Mouse (Mus musculus) olfactory bulb, adult 2 months (tissue): Measurements from ENCODE around the gene Gpatch1. TPM values are rescaled to one million over a fixed set of nuclear protein-coding genes. Genes with fewer than 3 reads are reported as not detected.
A peak's percentile ranks its signal among the peaks of the same experiment; 100 is the strongest.

Experiments
- H3K27ac ChIP-seq: fragments of 200-500 bp; 2 replicates; pipeline ENCODE4 v1.5.1; 2012; ENCODE audit warnings: low read depth, low read length; ENCODE audit not compliant: insufficient read depth
- H3K4me1 ChIP-seq: fragments of 200-500 bp; 2 replicates; pipeline ENCODE4 v1.6.1; 2012; ENCODE audit warnings: low read length; ENCODE audit not compliant: control insufficient read depth, insufficient read depth
- H3K4me3 ChIP-seq: fragments of 200-500 bp; 2 replicates; pipeline ENCODE4 v1.5.1; 2012; ENCODE audit warnings: mild to moderate bottlenecking, low read depth, low read length, moderate library complexity; ENCODE audit not compliant: insufficient read depth
- CTCF ChIP-seq: fragments of 200-500 bp; IDR thresholded peaks from 2 replicates; pipeline ENCODE4 v1.5.1; 2012; ENCODE audit warnings: low read depth, mild to moderate bottlenecking, low read length, moderate library complexity; ENCODE audit not compliant: insufficient read depth
- POLR2A ChIP-seq: fragments of 200-500 bp; IDR thresholded peaks from 2 replicates; pipeline ENCODE4 v1.6.1; 2012; ENCODE audit warnings: mild to moderate bottlenecking, low read depth, low read length, moderate library complexity; ENCODE audit not compliant: insufficient read depth
- WGBS: fragments of 180-500 bp; shearing (Covaris S2); methylation state at CpG from one replicate; pipeline ENCODE4 v1.1.7; 2018; 5-methylcytosine and 5-hydroxymethylcytosine counted together
- polyA plus RNA-seq: library from polyadenylated mRNA; stranded (reverse); fragments of >200 nt; gene quantifications from 2 replicates; pipeline ENCODE4 v1.2.4, GENCODE M21; 2012; ENCODE audit warnings: low replicate concordance; ENCODE audit not compliant: missing spikeins, insufficient read depth, insufficient read length

Gene Gpatch1
- polyA plus RNA-seq, 1 experiment, result not detected

DNA sequence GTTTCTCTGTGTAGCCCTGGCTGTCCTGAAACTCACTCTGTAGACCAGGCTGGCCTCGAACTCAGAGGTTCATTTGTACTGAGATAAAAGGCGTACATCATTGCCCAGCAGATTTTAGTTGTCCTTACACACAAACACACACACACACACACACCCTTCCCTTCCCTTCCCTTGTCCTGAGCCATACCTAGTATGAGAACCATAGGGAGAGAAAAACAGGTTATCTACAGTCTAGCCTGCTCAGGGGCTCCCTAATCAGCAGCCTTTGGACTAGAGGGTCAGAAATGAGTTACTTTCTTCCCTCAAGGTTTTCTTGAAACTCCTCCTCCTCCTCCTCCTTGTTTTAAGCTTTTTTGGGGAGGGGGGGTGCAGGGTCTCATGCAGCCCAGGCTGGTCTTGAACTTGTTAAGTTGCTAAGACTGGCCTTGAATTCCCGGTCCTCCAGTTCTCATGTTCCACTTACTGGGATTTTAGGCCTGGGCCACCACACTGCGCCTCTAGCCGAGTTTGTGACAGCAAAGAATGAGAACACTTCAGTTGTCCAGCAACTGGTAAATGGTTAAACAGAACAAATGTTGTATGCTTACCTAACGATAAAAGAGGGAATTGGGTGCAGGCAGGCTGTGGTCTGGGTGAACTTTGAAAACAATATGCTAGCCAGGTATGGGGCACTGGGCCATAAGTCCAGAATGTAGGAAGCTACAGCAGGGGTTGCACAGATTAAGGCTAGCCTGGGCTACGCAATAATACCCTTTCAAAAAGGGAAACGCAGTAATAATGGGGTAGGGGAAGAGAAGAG, 31.8 kb upstream of the Gpatch1 start:
- Histone ChIP-seq H3K27ac (no peak overlapping the region), H3K4me1 (no peaks in the 10 kb centered on the region), H3K4me3 (no peak overlapping the region)
- 93% methylated on average over 8 of the region's 8 CpGs for WGBS
- no peak for TF ChIP-seq CTCF
- TF ChIP-seq POLR2A, result no peak

DNA sequence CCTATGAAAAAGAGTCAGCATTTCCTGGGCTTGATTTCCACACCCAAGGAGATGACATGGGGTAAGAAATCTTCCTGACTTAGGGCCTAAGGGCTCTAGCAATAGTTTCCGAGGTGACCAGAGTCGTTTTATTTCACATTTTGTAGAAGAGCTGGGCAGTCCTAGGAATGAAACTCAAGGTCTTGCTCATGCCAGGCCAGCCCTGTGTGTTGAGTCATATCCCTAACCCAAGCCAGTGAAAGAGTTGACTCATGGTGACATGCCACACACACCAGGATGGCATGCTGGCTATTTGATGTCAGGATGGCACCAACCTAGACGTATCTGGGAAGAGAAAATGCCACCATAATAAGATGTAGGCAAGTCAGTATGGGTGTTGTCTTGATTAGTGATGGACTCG, 30.8 kb upstream of the Gpatch1 start:
- WGBS, result 88% methylated on average over 4 of the region's 4 CpGs
- H3K4me3 ChIP-seq, result no peak overlapping the region

DNA sequence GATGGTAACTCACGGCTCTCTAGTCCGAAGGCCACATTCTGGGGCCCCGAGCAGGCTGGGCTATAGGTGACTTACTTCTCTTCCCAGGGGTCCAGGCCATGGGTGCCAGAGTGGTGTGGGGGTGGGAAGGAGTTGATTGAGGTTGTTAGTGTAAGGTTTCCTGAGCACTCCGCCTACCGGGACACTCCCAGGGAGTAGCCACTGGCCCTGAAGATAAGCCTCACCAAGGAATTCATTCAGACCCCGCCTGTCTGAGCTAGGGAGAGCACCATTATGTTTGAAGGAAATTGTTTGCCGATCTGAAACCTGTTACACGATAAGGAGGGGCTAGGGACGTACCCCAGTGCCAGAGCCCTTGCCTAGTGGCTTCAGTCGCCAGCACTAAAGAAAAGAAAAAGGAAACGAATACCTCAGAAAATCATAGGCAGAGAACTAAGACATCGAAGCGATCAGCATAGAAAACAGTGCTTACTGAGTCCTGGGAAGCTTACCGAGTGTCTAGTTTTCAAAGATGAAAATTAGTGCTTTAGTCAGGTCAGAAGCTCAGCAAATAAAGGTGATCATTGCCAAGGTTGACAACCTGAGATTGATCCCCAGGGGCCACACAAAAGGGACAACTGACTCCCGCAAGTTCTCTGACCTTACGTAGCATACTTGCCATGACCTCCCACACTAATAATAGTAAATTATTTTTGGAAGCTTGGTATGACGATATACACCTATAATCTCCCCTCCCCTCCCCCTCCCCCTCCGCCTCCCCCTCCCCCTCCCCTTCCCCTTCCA, 29.9 kb upstream of the Gpatch1 start:
- 75% methylated on average over 18 of the region's 18 CpGs for WGBS
- Histone ChIP-seq H3K4me1 (no peaks in the 10 kb centered on the region), H3K4me3 (no peak overlapping the region), H3K27ac (no peak overlapping the region)
- TF ChIP-seq CTCF (no peak), POLR2A (no peak)

More for the DNA sequence above, 30.8 kb upstream of the Gpatch1 start:
- Histone ChIP-seq H3K27ac (no peak overlapping the region), H3K4me1 (no peaks in the 10 kb centered on the region)
- TF ChIP-seq CTCF (no peak), POLR2A (no peak)

DNA sequence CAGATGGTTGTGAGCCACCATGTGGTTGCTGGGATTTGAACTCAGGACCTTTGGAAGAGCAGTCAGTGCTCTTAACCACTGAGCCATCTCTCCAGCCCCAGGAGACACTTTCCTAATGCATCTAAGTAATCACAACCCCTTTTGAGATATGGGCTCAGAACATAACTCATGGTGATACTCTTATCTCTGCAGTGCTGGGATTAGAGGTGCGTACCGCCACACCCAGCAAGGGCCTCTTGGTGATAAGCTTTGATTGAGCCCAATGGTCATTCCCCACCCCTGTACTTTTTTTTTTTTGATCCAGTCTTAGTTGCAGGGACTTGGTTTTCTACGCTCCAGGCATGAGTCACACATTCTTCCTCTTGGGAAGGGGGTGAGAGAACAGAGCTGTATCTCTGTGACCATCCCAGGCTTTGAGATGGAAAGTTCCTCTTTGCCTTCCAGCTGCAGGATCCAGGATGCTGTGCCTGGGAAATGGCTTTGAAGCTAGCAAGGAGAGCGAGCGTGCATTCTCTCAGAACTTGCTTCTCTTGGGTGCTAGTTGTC, 26.6 kb upstream of the Gpatch1 start:
- Histone ChIP-seq H3K4me3 (no peak overlapping the region), H3K27ac (no peak overlapping the region), H3K4me1 (peaks cover 3% of the 10 kb centered on the region; the same call in 1 of the 2 replicates)
- WGBS, result 86% methylated on average over 5 of the region's 5 CpGs
- TF ChIP-seq POLR2A, result no peak
- no peak for TF ChIP-seq CTCF

DNA sequence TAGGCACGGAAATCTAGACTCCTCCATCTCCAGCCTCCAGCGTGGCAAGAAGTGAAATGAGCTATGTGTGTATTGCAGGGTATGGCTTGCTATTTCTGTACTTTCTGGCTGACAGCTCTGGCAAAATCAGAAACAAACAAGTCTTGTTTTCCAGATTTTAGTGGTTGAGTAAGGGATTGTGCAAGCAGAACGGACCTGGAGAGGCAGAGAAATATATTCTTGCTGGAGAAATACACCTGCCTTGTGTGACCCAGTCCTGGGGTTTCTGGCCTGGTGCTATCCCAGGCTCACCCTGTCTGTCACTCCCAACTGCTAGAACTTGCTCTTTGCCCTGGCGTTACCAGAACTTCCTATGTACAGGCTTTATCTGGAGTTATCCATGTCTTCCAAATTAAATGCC, 24.3 kb upstream of the Gpatch1 start:
- Histone ChIP-seq H3K27ac (no peak overlapping the region), H3K4me1 (peaks cover 3% of the 10 kb centered on the region; the same call in 1 of the 2 replicates), H3K4me3 (no peak overlapping the region)
- TF ChIP-seq POLR2A (no peak), CTCF (no peak)
- WGBS, result 55% methylated on average over 4 of the region's 4 CpGs

DNA sequence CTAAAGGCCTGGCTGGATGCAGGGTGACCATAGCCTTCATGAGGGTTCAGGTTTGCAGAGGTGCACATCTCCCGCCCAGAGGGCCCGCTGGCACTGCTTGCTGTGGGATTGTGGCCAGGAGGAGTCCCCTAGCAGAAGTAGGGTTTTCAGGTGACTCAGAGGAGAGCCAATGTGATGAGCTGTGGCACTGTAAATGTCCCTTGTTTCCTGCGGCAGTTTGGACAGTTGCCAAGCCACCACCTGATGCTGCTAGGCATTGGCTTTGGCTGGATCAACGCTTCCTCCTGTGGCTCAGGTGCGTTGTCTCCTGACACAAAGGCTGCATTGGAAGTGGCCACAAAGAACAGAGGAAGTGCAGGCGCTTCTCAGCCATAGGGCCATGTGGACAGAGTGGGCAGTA, 23.0 kb upstream of the Gpatch1 start:
- Histone ChIP-seq H3K4me3 (no peak overlapping the region), H3K4me1 (peaks cover 3% of the 10 kb centered on the region; the same call in 1 of the 2 replicates), H3K27ac (no peak overlapping the region)
- TF ChIP-seq CTCF (no peak), POLR2A (no peak)
- WGBS, result 83% methylated on average over 6 of the region's 6 CpGs

DNA sequence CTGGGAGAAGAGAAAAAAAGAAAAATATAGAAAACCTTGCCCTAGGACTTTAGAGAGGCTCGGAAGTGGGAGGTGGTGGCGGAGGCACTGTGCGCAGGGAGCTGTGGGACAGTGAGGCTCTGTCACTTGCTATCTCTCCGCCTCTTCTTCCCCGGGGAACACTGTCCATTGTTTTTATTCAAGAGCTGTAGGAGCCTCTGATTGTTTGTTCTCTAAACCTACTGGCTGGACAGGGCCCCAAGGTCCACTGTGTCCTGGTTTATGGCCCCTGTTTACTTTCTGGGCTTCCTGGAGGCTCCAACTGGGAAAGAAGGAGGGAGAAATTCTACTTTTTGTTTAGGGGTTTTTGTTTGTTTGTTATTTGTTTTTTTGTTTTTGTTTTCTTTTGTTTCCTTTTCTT, 22.0 kb upstream of the Gpatch1 start:
- no peak for TF ChIP-seq POLR2A
- no peak for TF ChIP-seq CTCF
- H3K27ac ChIP-seq, result no peak overlapping the region
- H3K4me1 ChIP-seq, result peaks cover 3% of the 10 kb centered on the region; the same call in 1 of the 2 replicates
- 49% methylated on average over 5 of the region's 5 CpGs for WGBS
- no peak overlapping the region for H3K4me3 ChIP-seq

DNA sequence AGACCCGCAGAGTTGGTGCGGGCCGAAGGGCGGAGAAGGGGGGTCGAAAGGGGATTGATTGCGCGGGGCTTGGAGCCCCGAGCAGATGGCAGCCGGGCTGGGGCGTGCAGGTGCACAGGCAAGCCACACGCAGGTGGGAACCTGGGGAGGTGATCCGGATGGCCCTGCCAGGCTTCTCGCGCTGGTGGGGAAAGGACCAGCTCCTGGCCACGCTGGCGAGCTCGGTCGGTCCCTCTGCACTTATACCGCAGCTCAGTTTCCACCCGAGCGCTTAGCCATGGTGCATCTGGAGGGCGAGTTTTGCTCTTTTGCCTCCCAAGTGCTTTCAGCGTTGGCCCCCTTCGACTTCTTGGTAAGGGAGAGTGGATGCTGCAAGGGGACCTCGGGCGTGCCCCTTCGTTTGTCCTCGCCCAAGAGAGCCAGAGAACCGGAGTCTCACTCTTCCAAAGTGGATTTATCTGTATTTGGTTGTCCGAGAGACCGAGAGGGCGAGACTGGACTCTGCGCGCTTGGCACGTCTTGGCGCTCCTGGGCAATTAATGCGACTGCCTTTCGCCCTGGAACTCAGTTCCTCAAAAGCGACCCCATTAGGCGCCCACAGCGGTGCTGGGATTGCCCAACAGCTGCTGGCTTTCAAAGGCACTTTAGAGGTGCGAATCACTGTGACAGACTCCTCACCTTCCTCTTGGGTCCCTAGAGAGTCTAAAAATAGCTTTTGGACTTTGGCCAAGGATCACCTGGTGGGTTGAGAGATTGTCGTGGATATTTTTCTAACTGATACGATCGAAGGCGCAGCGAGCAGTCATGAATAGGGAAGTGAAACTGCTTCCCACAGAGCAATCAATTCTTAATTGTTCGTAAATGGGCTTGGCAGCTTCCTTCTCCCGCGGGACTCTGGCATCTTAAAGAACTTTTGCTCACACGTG, 16.6 kb upstream of the Gpatch1 start:
- WGBS, result 1% methylated on average over 51 of the region's 51 CpGs
- Histone ChIP-seq H3K4me3 (peak overlapping the region; percentile 70), H3K4me1 (peaks cover 12% of the 10 kb centered on the region), H3K27ac (no peak overlapping the region)
- no peak for TF ChIP-seq CTCF
- TF ChIP-seq POLR2A, result no peak
